Mouse (Mus musculus): ENCODE measurements around the gene Chd4.

The Chd4 gene

GRCm38 (mm10) chr6:125090341-125091085 is 5.3 kb upstream of the Chd4 start:
- no peak for DNase-seq (ENCODE audit: low spot score in 2 of 2)

- no peak for DNase-seq (ENCODE audit: low spot score in 2 of 2)
Measured at GRCm38 (mm10) chr6:125092372-125092771, 3.4 kb upstream of the Chd4 start.

GRCm38 (mm10) chr6:125094843-125095242 is 938 bp upstream of the Chd4 start:
- DNase-seq (ENCODE audit: low spot score in 2 of 2): no peak

GRCm38 (mm10) chr6:125096279-125096596 is 457 bp downstream of the Chd4 start:
- DNase-seq (ENCODE audit: low spot score in 2 of 2): no peak

- peak; percentile 30 to 43 for DNase-seq (ENCODE audit: low spot score in 2 of 2)
Measured at GRCm38 (mm10) chr6:125096597-125097345, 990 bp downstream of the Chd4 start.

GRCm38 (mm10) chr6:125097346-125097689 is 1.5 kb downstream of the Chd4 start:
- DNase-seq (ENCODE audit: low spot score in 2 of 2): peak in 1 of 2 experiments; percentile 26

GRCm38 (mm10) chr6:125097951-125098350 is 2.2 kb downstream of the Chd4 start:
- DNase-seq (ENCODE audit: low spot score in 2 of 2): no peak

- no peak for DNase-seq (ENCODE audit: low spot score in 2 of 2)
Measured at GRCm38 (mm10) chr6:125098513-125098912, 2.7 kb downstream of the Chd4 start.

GRCm38 (mm10) chr6:125099421-125099971 is 3.7 kb downstream of the Chd4 start:
- DNase-seq (ENCODE audit: low spot score in 2 of 2): no peak

GRCm38 (mm10) chr6:125101444-125101843 is 5.7 kb downstream of the Chd4 start:
- DNase-seq (ENCODE audit: low spot score in 2 of 2): no peak

- no peak for DNase-seq (ENCODE audit: low spot score in 2 of 2)
Measured at GRCm38 (mm10) chr6:125104223-125104622, 8.4 kb downstream of the Chd4 start.

GRCm38 (mm10) chr6:125107705-125108104 is 11.9 kb downstream of the Chd4 start:
- DNase-seq (ENCODE audit: low spot score in 2 of 2): no peak

- no peak for DNase-seq (ENCODE audit: low spot score in 2 of 2)
Measured at GRCm38 (mm10) chr6:125109371-125109770, 13.6 kb downstream of the Chd4 start.

GRCm38 (mm10) chr6:125110927-125111326 is 15.1 kb downstream of the Chd4 start:
- no peak for DNase-seq (ENCODE audit: low spot score in 2 of 2)

- no peak for DNase-seq (ENCODE audit: low spot score in 2 of 2)
Measured at GRCm38 (mm10) chr6:125112553-125112952, 16.8 kb downstream of the Chd4 start.

GRCm38 (mm10) chr6:125119387-125119786 is 23.6 kb downstream of the Chd4 start:
- no peak for DNase-seq (ENCODE audit: low spot score in 2 of 2)

GRCm38 (mm10) chr6:125128724-125129123 is 32.9 kb downstream of the Chd4 start:
- DNase-seq (ENCODE audit: low spot score in 2 of 2): no peak

- no peak for DNase-seq (ENCODE audit: low spot score in 2 of 2)
Measured at GRCm38 (mm10) chr6:125129710-125130402, 34.1 kb downstream of the Chd4 start.

- peak; percentile 77 to 81 for DNase-seq (ENCODE audit: low spot score in 2 of 2)
Measured at GRCm38 (mm10) chr6:125131302-125132156, 35.7 kb downstream of the Chd4 start, which contains the start of gene Nop2. Gene Nop2 (plus strand): TSS chr6:125131909.

GRCm38 (mm10) chr6:125132470-125132869 is 36.7 kb downstream of the Chd4 start:
- no peak for DNase-seq (ENCODE audit: low spot score in 2 of 2)

- DNase-seq (ENCODE audit: low spot score in 2 of 2): no peak
Measured at GRCm38 (mm10) chr6:125137002-125137671, 41.4 kb downstream of the Chd4 start.
